Mouse (Mus musculus): ENCODE results near the gene Atp5b. TPM values are rescaled to one million over a fixed set of nuclear protein-coding genes. Genes with fewer than 3 reads are reported as not detected.

Atp5b gene
- polyA plus RNA-seq, 1 experiment = 483 TPM

GRCm38 (mm10) chr10:128088181-128088580, 5.1 kb downstream of the Atp5b start:
- H3K27ac ChIP-seq (ENCODE audit: insufficient read depth, low read depth, low read length) = no peak overlapping the region
- TF ChIP-seq POLR2A (IDR thresholded peaks at IDR 0.05; ENCODE audit: borderline replicate concordance, low read depth, low read length) = no peak
- TF ChIP-seq CTCF (IDR thresholded peaks at IDR 0.05; ENCODE audit: low read depth, low read length) = no peak
- no peak overlapping the region for H3K4me3 ChIP-seq (ENCODE audit: insufficient read depth, low read length)
- peaks cover 5% of the 10 kb centered on the region for H3K4me1 ChIP-seq (ENCODE audit: control insufficient read depth, insufficient read depth, low read length)

- no peak overlapping the region for H3K4me3 ChIP-seq (ENCODE audit: insufficient read depth, low read length)
- TF ChIP-seq CTCF (IDR thresholded peaks at IDR 0.05; ENCODE audit: low read depth, low read length) (no peak), POLR2A (IDR thresholded peaks at IDR 0.05; ENCODE audit: borderline replicate concordance, low read depth, low read length) (no peak)
- no peak overlapping the region for H3K27ac ChIP-seq (ENCODE audit: insufficient read depth, low read depth, low read length)
- peaks cover 13% of the 10 kb centered on the region for H3K4me1 ChIP-seq (ENCODE audit: control insufficient read depth, insufficient read depth, low read length)
These were observed 6.8 kb downstream of the Atp5b start for GRCm38 (mm10) chr10:128089842-128090241.

GRCm38 (mm10) chr10:128090651-128091563, 7.8 kb downstream of the Atp5b start:
- peak overlapping the region; percentile 58 for H3K4me3 ChIP-seq (ENCODE audit: insufficient read depth, low read length)
- TF ChIP-seq POLR2A (IDR thresholded peaks at IDR 0.05; ENCODE audit: borderline replicate concordance, low read depth, low read length) (no peak), CTCF (IDR thresholded peaks at IDR 0.05; ENCODE audit: low read depth, low read length) (peak; percentile 87)

GRCm38 (mm10) chr10:128091564-128092505, 8.8 kb downstream of the Atp5b start, which contains the start of gene Baz2a:
Gene Baz2a, plus strand, starts transcription at chr10:128091577.
- no peak for TF ChIP-seq POLR2A (IDR thresholded peaks at IDR 0.05; ENCODE audit: borderline replicate concordance, low read depth, low read length)
- TF ChIP-seq CTCF (IDR thresholded peaks at IDR 0.05; ENCODE audit: low read depth, low read length) = no peak
- Histone ChIP-seq H3K27ac (ENCODE audit: insufficient read depth, low read depth, low read length) (peak within 1 kb of the TSS; percentile 80), H3K4me3 (ENCODE audit: insufficient read depth, low read length) (peak within 1 kb of the TSS; percentile 77), H3K4me1 (ENCODE audit: control insufficient read depth, insufficient read depth, low read length) (peaks cover 23% of the 10 kb centered on the region)

More at GRCm38 (mm10) chr10:128090651-128091563, 7.8 kb downstream of the Atp5b start:
- Histone ChIP-seq H3K27ac (ENCODE audit: insufficient read depth, low read depth, low read length) (peak overlapping the region; percentile 76), H3K4me1 (ENCODE audit: control insufficient read depth, insufficient read depth, low read length) (peaks cover 16% of the 10 kb centered on the region)

GRCm38 (mm10) chr10:128092506-128093495, 9.7 kb downstream of the Atp5b start:
- Histone ChIP-seq H3K4me1 (ENCODE audit: control insufficient read depth, insufficient read depth, low read length) (peaks cover 23% of the 10 kb centered on the region), H3K27ac (ENCODE audit: insufficient read depth, low read depth, low read length) (peak overlapping the region; percentile 80), H3K4me3 (ENCODE audit: insufficient read depth, low read length) (peak overlapping the region; percentile 77)
- no peak for TF ChIP-seq POLR2A (IDR thresholded peaks at IDR 0.05; ENCODE audit: borderline replicate concordance, low read depth, low read length)
- no peak for TF ChIP-seq CTCF (IDR thresholded peaks at IDR 0.05; ENCODE audit: low read depth, low read length)

GRCm38 (mm10) chr10:128093496-128094294, 10.6 kb downstream of the Atp5b start:
- no peak for TF ChIP-seq CTCF (IDR thresholded peaks at IDR 0.05; ENCODE audit: low read depth, low read length)
- TF ChIP-seq POLR2A (IDR thresholded peaks at IDR 0.05; ENCODE audit: borderline replicate concordance, low read depth, low read length) = no peak
- peaks cover 23% of the 10 kb centered on the region for H3K4me1 ChIP-seq (ENCODE audit: control insufficient read depth, insufficient read depth, low read length)
- peak overlapping the region; percentile 77 for H3K4me3 ChIP-seq (ENCODE audit: insufficient read depth, low read length)
- peak overlapping the region; percentile 68; the same call in 1 of the 2 replicates for H3K27ac ChIP-seq (ENCODE audit: insufficient read depth, low read depth, low read length)

- Histone ChIP-seq H3K27ac (ENCODE audit: insufficient read depth, low read depth, low read length) (peak overlapping the region; percentile 74), H3K4me1 (ENCODE audit: control insufficient read depth, insufficient read depth, low read length) (peaks cover 23% of the 10 kb centered on the region), H3K4me3 (ENCODE audit: insufficient read depth, low read length) (peak overlapping the region; percentile 77)
- TF ChIP-seq CTCF (IDR thresholded peaks at IDR 0.05; ENCODE audit: low read depth, low read length) = no peak
- TF ChIP-seq POLR2A (IDR thresholded peaks at IDR 0.05; ENCODE audit: borderline replicate concordance, low read depth, low read length) = no peak
These were observed 11.4 kb downstream of the Atp5b start for GRCm38 (mm10) chr10:128094340-128094968.

Measured in bone marrow macrophage, adult 2 months (primary cell).